Mouse (Mus musculus) intestine, postnatal 0 days (tissue): ENCODE results near the gene Senp1. TPM values are rescaled to one million over a fixed set of nuclear protein-coding genes. Genes with fewer than 3 reads are reported as not detected.

Experiments used
- ATAC-seq: fragments of 200-750 bp; cut with Nextera tagmentation; 2 replicates; pipeline ENCODE4 v1.8.0; 2017; ENCODE audit warnings: mild to moderate bottlenecking, moderate TSS enrichment, moderate library complexity
- H3K27ac ChIP-seq: fragments of 300-500 bp; sonication (generic); 2 replicates; pipeline ENCODE4 v1.5.1; 2014; ENCODE audit warnings: mild to moderate bottlenecking, low read depth, low read length, moderate library complexity
- H3K27me3 ChIP-seq: fragments of 300-500 bp; sonication (generic); replicated peaks from 2 replicates; pipeline ENCODE4 v1.6.1; 2014; ENCODE audit warnings: low read length, mixed read lengths; ENCODE audit not compliant: control insufficient read depth, insufficient read depth
- H3K36me3 ChIP-seq: fragments of 300-500 bp; sonication (generic); 2 replicates; pipeline ENCODE4 v1.6.1; 2014; ENCODE audit warnings: mild to moderate bottlenecking, moderate library complexity; ENCODE audit not compliant: control insufficient read depth, insufficient read depth
- H3K4me1 ChIP-seq: fragments of 300-500 bp; sonication (generic); replicated peaks from 2 replicates; pipeline ENCODE4 v1.6.1; 2014; ENCODE audit warnings: antibody characterized with exemption, low read length, mixed read lengths; ENCODE audit not compliant: control insufficient read depth, insufficient read depth
- H3K4me2 ChIP-seq: fragments of 300-500 bp; sonication (generic); replicated peaks from 2 replicates; pipeline ENCODE4 v1.6.1; 2014; ENCODE audit warnings: low read depth, mild to moderate bottlenecking, moderate library complexity
- H3K4me3 ChIP-seq: fragments of 300-500 bp; sonication (generic); 2 replicates; pipeline ENCODE4 v1.5.1; 2014; ENCODE audit warnings: low read depth, low read length
- H3K9ac ChIP-seq: fragments of 300-500 bp; sonication (generic); 2 replicates; pipeline ENCODE4 v1.6.1; 2014; ENCODE audit warnings: mild to moderate bottlenecking, low read depth, low read length
- H3K9me3 ChIP-seq: fragments of 300-500 bp; sonication (generic); 2 replicates; pipeline ENCODE4 v1.6.1; 2016; ENCODE audit warnings: mixed run types; ENCODE audit not compliant: control insufficient read depth
- CTCF ChIP-seq: sonication (generic); IDR thresholded peaks from 2 replicates; pipeline ENCODE4 v1.5.1; 2016; ENCODE audit warnings: low read depth, mild to moderate bottlenecking, control low read depth, antibody characterized with exemption, moderate library complexity
- WGBS: fragments of 180-500 bp; shearing (Covaris S2); extraction: QIAGEN DNeasy Blood & Tissue Kit; methylation state at CpG from one replicate; pipeline ENCODE4 v1.1.7; 2014; 5-methylcytosine and 5-hydroxymethylcytosine counted together
- polyA plus RNA-seq: library from polyadenylated mRNA; unstranded; fragments of >200 nt; fragmentation: Nextera tagmentation; extraction: Ambion mirVana; gene quantifications from 2 replicates; pipeline ENCODE4 v1.2.1, GENCODE M21; 2015

Gene Senp1
- polyA plus RNA-seq, 1 experiment from 2014 or later = 7.3 TPM

DNA sequence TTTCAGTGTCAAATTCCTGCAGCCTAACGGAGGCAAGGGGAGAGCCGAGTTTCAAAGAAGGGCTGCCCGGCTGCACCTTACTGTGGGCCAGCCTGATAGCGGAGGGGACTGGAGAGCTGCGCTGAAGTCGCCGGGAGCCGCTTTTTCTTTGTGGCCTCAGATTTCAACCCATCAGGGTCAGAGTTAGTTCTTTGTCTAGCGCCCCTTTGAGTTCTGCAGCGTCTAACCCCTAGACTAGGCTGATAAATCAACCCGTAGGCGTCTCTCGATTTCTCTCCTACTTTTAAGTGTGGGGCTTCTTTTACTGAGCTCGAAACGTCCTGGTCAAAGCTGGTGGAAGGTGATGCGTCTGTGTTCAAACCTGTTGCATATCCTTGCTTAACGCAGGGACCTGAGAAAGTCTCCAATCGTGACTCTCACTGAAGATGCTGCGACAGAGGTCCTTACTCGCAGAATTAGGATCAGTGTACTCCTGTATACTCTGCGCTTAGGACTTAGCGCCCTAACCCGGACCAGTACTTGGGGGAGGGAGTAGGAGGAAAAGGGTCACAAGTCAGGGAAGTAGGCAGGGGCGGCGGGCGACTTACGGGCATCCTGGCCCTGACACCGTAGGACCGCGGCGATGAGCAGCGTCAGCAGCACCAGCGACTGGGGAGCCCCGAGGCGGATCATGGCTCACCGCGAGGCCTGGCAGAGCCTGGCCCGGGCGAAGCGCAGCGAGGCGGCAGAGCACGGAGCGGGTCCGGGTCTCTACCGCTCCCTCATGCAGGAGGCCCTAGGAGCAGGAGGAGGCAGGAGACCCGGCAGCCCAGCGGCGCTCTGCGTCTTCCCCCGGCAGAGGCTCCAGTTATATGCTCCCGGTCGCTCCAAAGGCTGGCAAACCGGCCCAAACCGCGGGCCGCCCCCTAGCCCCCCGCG lies 89.5 kb downstream of the Senp1 start, which contains the start of gene Col2a1:
TSS of gene Col2a1 (minus strand) at position 874 of the 918 bp plus-strand sequence.
- Histone ChIP-seq H3K4me1 (peaks cover 11% of the 10 kb centered on the region), H3K27me3 (peaks cover 85% of the 10 kb centered on the region), H3K4me3 (peak within 1 kb of the TSS; percentile 12), H3K36me3 (no peaks in the 10 kb centered on the region), H3K9ac (no peak within 1 kb of the TSS), H3K27ac (no peak within 1 kb of the TSS), H3K4me2 (peak within 1 kb of the TSS; percentile 45), H3K9me3 (no peaks in the 10 kb centered on the region)
- WGBS = 1% methylated on average over 49 of the region's 59 CpGs
- ATAC-seq = no peak
- TF ChIP-seq CTCF = no peak

DNA sequence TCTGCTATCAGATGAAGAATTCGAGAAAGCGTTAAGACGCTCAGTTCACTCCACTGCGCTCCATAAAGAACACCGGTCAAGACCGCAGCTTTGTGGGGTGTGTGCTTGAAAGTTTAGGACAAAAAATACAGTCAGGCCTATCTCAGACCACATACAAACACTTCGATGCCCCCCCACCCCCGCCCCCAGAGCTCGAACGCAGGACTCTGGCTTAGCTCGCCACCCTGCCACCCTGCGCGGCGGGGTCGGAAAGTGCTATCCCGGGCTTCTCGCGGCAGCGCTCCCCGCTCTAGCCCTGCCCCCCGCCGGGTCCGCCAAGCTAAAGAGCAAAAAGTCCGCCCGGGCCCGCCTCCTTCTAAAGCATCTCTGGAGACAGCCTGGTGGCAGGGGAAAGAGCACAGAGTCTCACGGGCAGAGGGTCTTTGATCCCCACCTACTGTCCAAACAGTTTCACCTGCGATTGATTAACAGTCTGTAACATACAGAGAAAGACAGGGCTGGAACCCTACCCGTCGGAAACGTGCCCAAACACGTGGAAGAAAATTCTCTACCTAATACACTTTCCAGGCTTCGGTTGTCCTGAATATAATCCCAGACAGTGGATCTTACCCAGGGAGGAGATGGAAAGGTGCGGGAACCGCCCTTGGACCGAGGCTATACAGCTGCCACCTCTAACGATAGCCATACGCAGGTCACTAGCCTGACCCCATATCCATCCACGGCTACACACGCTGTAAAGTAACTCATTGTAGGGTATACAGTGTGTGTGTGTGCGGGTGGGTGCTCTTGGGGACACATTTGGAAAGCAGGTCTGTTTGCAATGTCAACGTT lies 90.3 kb downstream of the Senp1 start:
- no peak for ATAC-seq
- H3K9me3 ChIP-seq = no peaks in the 10 kb centered on the region
- H3K27me3 ChIP-seq = peaks cover 94% of the 10 kb centered on the region
- no peak overlapping the region for H3K27ac ChIP-seq
- peaks cover 11% of the 10 kb centered on the region for H3K4me1 ChIP-seq
- H3K9ac ChIP-seq = no peak overlapping the region
- no peak for TF ChIP-seq CTCF
- H3K4me2 ChIP-seq = peak overlapping the region; percentile 60
- H3K4me3 ChIP-seq = peak overlapping the region; percentile 31
- WGBS = under 1% methylated on average over 42 of the region's 42 CpGs
- H3K36me3 ChIP-seq = no peaks in the 10 kb centered on the region

- WGBS = 1% methylated on average over 42 of the region's 42 CpGs
- ATAC-seq = no peak
- Histone ChIP-seq H3K9me3 (no peaks in the 10 kb centered on the region), H3K27me3 (peaks cover 97% of the 10 kb centered on the region), H3K9ac (no peak overlapping the region), H3K27ac (no peak overlapping the region), H3K4me1 (peaks cover 11% of the 10 kb centered on the region), H3K36me3 (no peaks in the 10 kb centered on the region), H3K4me2 (peak overlapping the region; percentile 60), H3K4me3 (peak overlapping the region; percentile 31)
- TF ChIP-seq CTCF = no peak
Measured at GRCm38 (mm10) chr15:98002113-98002990, 91.2 kb downstream of the Senp1 start.

GRCm38 (mm10) chr15:98001321-98002112 lies 92.0 kb downstream of the Senp1 start:
- Histone ChIP-seq H3K27me3 (peaks cover 93% of the 10 kb centered on the region), H3K4me3 (peak overlapping the region; percentile 31)

GRCm38 (mm10) chr15:97999991-98000390 lies 93.6 kb downstream of the Senp1 start:
- H3K27ac ChIP-seq = no peak overlapping the region
- no peak for ATAC-seq
- no peaks in the 10 kb centered on the region for H3K36me3 ChIP-seq
- H3K27me3 ChIP-seq = peaks cover 81% of the 10 kb centered on the region
- no peak overlapping the region for H3K4me2 ChIP-seq
- no peaks in the 10 kb centered on the region for H3K9me3 ChIP-seq
- no peak overlapping the region for H3K4me3 ChIP-seq
- no peak overlapping the region for H3K9ac ChIP-seq
- 19% methylated on average over 7 of the region's 7 CpGs for WGBS
- TF ChIP-seq CTCF = no peak
- peaks cover 11% of the 10 kb centered on the region for H3K4me1 ChIP-seq

More at GRCm38 (mm10) chr15:98001321-98002112, 92.0 kb downstream of the Senp1 start:
- Histone ChIP-seq H3K27ac (no peak overlapping the region), H3K4me1 (peaks cover 11% of the 10 kb centered on the region), H3K4me2 (peak overlapping the region; percentile 60), H3K36me3 (no peaks in the 10 kb centered on the region), H3K9me3 (no peaks in the 10 kb centered on the region), H3K9ac (no peak overlapping the region)
- no peak for TF ChIP-seq CTCF
- 1% methylated on average over 37 of the region's 37 CpGs for WGBS
- ATAC-seq = peak; percentile 65
